Mouse (Mus musculus): Measurements from ENCODE around the gene Lca5. TPM values are rescaled to one million over a fixed set of nuclear protein-coding genes. Genes with fewer than 3 reads are reported as not detected.

Gene Lca5
- total RNA-seq (2014; fragmentation: Nextera tagmentation) (2.4 and 6.5 TPM in 2 replicates), total RNA-seq (2017) (2.4 and 4.0 TPM in 2 replicates), polyA plus RNA-seq (2012) (0.46 and 0.61 TPM in 2 replicates)

DNA sequence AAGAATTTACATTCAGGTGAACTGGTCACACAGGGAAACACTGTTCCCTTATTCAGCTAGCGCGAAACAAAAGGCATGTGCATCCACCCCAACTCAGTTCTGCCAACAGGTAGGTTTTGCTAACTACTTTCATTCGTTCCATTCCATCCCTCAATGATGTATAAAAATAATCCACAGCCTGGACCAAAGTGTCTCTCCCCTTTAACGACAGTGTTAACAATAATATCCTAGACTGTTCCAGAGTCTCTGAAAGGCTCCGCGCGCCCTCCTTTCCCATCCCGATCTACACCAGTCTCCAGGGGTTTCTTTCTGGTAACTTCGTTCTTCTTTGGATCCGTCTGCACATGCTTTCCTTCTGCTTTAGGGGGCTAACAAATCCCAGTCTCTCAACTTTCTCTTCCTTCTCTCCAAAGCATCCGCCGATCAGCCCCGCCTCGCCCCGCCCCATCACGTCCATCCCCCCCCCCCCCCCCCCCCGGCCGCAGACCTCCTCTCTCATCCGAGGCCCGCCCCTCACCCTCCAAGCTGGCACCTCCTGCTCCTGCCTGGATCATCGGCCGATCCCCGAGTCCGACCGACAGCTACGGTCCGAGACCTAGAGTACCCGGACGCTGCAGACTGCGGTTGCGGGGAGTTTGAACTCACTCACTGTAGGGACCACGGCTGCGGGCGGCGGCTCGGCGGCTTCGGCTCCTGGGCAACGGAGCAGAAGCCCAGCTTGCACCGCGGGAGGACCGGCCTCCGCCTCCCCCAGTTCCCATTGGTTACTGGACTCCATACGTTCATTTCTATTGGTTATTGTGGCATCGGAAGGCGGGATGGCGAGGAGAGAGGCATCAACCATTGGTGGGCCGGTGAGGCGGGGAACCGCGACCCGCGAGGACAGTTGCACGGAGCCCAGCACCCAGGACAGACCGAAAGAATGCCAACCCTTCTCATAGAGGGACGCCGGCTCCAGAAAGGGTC lies at the start of gene Lca5:
Lca5 (minus strand) TSS at position 736 of the 966 bp plus-strand sequence.
- TF ChIP-seq POLR2AphosphoS5 (IDR thresholded peaks at IDR 0.05; ENCODE audit: insufficient replicate concordance, low read depth, low read length) (no peak), GATA1 (IDR thresholded peaks at IDR 0.05; ENCODE audit: borderline replicate concordance, low read length) (no peak), CTCF (IDR thresholded peaks at IDR 0.05; ENCODE audit: low read depth, low read length) (no peak), TAL1 (conservative IDR thresholded peaks at IDR 0.05; ENCODE audit: low read depth, low read length) (no peak), GATA2 (IDR thresholded peaks at IDR 0.05; ENCODE audit: borderline replicate concordance, low read depth, low read length) (no peak)
- DNase-seq (ENCODE audit: low spot score) = peak; percentile 98
- H3K36me3 ChIP-seq (replicated peaks) = no peaks in the 10 kb centered on the region
- no peaks in the 10 kb centered on the region for H3K9me3 ChIP-seq (replicated peaks)
- H3K4me1 ChIP-seq (ENCODE audit: insufficient read depth, low read depth, low read length) = peaks cover 20% of the 10 kb centered on the region
- H3K27me3 ChIP-seq (ENCODE audit: insufficient read depth, low read length) = peaks cover 5% of the 10 kb centered on the region; the same call in 1 of the 2 replicates
- peak; percentile 100 for ATAC-seq (ENCODE audit: extremely low read depth, insufficient number of reproducible peaks, low FRiP score, poor library complexity, severe bottlenecking)
- H3K4me3 ChIP-seq (ENCODE audit: low read depth, low read length) = peak within 1 kb of the TSS; percentile 76

DNA sequence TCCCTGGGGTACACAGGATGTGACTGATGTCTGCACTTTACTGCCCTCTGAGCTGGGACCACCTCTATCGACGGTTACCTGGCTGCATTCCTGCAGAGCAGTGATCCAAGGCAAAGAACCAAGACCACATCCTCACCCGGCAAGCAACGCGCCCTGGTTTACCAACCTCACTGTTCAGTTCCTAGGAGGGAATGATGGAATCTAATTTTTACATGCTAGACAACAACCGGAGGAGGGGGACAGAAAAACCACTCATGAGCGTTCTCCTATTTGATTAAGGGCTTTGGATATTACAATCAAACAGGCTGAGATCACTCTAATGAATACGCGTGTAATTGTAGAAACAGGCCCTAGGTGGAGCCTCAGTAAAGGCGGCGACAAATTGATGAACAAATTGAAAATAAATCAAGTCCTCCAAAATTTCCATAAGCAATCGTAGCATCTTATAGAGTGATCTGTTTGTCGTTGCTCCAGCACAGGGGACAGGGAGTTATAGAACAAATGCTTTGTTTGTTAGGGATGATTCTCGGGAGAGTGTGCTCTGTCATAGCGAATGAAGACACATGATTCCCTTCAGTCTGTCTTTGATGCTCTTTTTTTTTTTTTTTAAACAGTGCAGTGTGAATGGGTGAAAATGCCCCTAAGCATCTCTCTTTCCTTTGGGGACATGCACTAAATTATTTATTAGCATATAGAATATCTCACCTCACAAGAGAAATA lies 47.7 kb upstream of the Lca5 start:
- DNase-seq (ENCODE audit: low spot score) = no peak
- no peaks in the 10 kb centered on the region for H3K9me3 ChIP-seq (replicated peaks)
- H3K4me3 ChIP-seq (ENCODE audit: low read depth, low read length) = no peak overlapping the region
- no peaks in the 10 kb centered on the region for H3K36me3 ChIP-seq (replicated peaks)
- no peaks in the 10 kb centered on the region for H3K27me3 ChIP-seq (ENCODE audit: insufficient read depth, low read length)
- peaks cover 4% of the 10 kb centered on the region; the same call in 1 of the 2 replicates for H3K4me1 ChIP-seq (ENCODE audit: insufficient read depth, low read depth, low read length)
- ATAC-seq (ENCODE audit: extremely low read depth, insufficient number of reproducible peaks, low FRiP score, poor library complexity, severe bottlenecking) = no peak
- no peak for TF ChIP-seq GATA2 (IDR thresholded peaks at IDR 0.05; ENCODE audit: borderline replicate concordance, low read depth, low read length)
- TF ChIP-seq GATA1 (IDR thresholded peaks at IDR 0.05; ENCODE audit: borderline replicate concordance, low read length) = no peak
- TF ChIP-seq POLR2AphosphoS5 (IDR thresholded peaks at IDR 0.05; ENCODE audit: insufficient replicate concordance, low read depth, low read length) = no peak
- TF ChIP-seq CTCF (IDR thresholded peaks at IDR 0.05; ENCODE audit: low read depth, low read length) = no peak
- no peak for TF ChIP-seq TAL1 (conservative IDR thresholded peaks at IDR 0.05; ENCODE audit: low read depth, low read length)

DNA sequence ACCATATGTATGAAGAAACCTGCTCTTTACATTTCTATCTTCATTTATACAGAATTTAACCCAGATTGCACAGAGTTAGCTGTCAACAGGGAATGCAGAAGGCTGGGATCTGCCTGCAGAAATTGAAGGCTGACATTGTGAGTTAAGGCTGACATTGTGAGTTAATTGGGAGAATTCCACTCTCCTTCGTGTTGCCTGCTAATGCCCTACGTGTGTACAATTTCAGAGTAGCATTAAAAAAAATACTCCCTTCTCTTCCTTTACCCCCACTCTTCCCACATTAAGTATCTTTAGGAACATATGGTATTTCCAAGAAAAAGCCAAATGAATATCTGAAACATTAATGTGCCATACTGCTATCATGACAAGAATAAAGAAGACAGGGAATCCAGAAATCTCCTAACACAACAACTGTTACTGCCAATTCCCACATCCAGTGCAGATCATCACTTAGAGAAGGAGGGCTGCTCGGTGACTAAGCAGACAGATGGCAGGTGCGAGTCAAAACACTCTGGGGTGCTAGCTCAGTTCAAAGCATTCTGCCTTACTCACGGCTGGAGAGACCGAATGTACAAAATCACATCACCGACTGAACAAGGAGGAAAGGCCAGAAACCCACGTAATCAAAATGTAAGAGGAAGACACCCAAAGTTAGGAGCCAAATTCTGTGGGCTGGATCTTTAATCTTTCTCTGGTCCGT lies 47.0 kb upstream of the Lca5 start:
- Histone ChIP-seq H3K9me3 (replicated peaks) (no peaks in the 10 kb centered on the region), H3K4me1 (ENCODE audit: insufficient read depth, low read depth, low read length) (peaks cover 5% of the 10 kb centered on the region; the same call in 1 of the 2 replicates), H3K27me3 (ENCODE audit: insufficient read depth, low read length) (no peaks in the 10 kb centered on the region), H3K4me3 (ENCODE audit: low read depth, low read length) (no peak overlapping the region), H3K36me3 (replicated peaks) (no peaks in the 10 kb centered on the region)
- TF ChIP-seq POLR2AphosphoS5 (IDR thresholded peaks at IDR 0.05; ENCODE audit: insufficient replicate concordance, low read depth, low read length) (no peak), GATA1 (IDR thresholded peaks at IDR 0.05; ENCODE audit: borderline replicate concordance, low read length) (no peak), GATA2 (IDR thresholded peaks at IDR 0.05; ENCODE audit: borderline replicate concordance, low read depth, low read length) (no peak), TAL1 (conservative IDR thresholded peaks at IDR 0.05; ENCODE audit: low read depth, low read length) (no peak), CTCF (IDR thresholded peaks at IDR 0.05; ENCODE audit: low read depth, low read length) (no peak)
- DNase-seq (ENCODE audit: low spot score) (no peak), ATAC-seq (ENCODE audit: extremely low read depth, insufficient number of reproducible peaks, low FRiP score, poor library complexity, severe bottlenecking) (no peak)

DNA sequence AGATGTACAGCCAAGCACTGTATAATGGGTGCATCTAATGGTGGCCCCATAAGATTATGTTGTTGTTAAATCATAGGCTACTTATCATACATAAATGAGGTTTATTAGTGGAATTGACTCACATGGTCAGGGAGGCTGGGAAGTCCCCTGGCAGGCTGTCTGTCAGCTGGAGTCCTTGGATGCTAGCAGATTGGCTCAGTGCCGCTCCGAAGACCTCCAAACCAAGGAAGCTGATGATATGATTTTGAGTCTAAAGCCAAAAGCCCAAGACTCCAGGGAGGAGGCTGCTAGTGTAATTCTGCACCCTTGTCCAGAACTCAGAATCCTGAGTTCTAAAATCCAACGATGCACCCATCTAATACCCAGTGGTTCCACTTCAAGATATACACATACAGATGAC lies 45.0 kb upstream of the Lca5 start:
- peaks cover 14% of the 10 kb centered on the region for H3K4me1 ChIP-seq (ENCODE audit: insufficient read depth, low read depth, low read length)
- ATAC-seq (ENCODE audit: extremely low read depth, insufficient number of reproducible peaks, low FRiP score, poor library complexity, severe bottlenecking) (no peak), DNase-seq (ENCODE audit: low spot score) (no peak)
- TF ChIP-seq GATA1 (IDR thresholded peaks at IDR 0.05; ENCODE audit: borderline replicate concordance, low read length) = no peak
- TF ChIP-seq TAL1 (conservative IDR thresholded peaks at IDR 0.05; ENCODE audit: low read depth, low read length) = no peak
- TF ChIP-seq POLR2AphosphoS5 (IDR thresholded peaks at IDR 0.05; ENCODE audit: insufficient replicate concordance, low read depth, low read length) = no peak
- TF ChIP-seq CTCF (IDR thresholded peaks at IDR 0.05; ENCODE audit: low read depth, low read length) = no peak
- TF ChIP-seq GATA2 (IDR thresholded peaks at IDR 0.05; ENCODE audit: borderline replicate concordance, low read depth, low read length) = no peak
- no peaks in the 10 kb centered on the region for H3K27me3 ChIP-seq (ENCODE audit: insufficient read depth, low read length)
- H3K36me3 ChIP-seq (replicated peaks) = no peaks in the 10 kb centered on the region
- no peaks in the 10 kb centered on the region for H3K9me3 ChIP-seq (replicated peaks)
- H3K4me3 ChIP-seq (ENCODE audit: low read depth, low read length) = no peak overlapping the region

DNA sequence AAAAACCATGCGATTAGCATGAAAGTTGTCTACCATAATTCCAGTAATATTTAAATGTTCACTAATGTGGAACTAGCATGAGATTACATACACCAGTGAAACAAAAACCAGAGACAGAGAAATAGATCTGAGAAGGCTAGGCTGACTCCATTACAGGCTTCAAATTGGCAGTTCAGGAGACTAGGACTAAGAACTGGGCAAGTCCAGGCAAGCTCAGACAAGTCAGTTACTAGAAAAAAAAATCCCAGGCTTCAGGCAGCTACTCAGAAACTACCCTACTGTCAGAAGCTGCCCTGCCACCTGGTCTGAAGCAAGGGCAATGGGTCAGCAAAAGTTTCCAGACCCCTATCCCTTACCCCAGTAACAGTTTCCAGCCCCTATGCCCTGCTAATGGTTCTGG lies 44.4 kb upstream of the Lca5 start:
- no peak for DNase-seq (ENCODE audit: low spot score)
- ATAC-seq (ENCODE audit: extremely low read depth, insufficient number of reproducible peaks, low FRiP score, poor library complexity, severe bottlenecking) = no peak
- no peaks in the 10 kb centered on the region for H3K9me3 ChIP-seq (replicated peaks)
- TF ChIP-seq GATA2 (IDR thresholded peaks at IDR 0.05; ENCODE audit: borderline replicate concordance, low read depth, low read length) = no peak
- no peak for TF ChIP-seq POLR2AphosphoS5 (IDR thresholded peaks at IDR 0.05; ENCODE audit: insufficient replicate concordance, low read depth, low read length)
- TF ChIP-seq CTCF (IDR thresholded peaks at IDR 0.05; ENCODE audit: low read depth, low read length) = no peak
- TF ChIP-seq GATA1 (IDR thresholded peaks at IDR 0.05; ENCODE audit: borderline replicate concordance, low read length) = no peak
- TF ChIP-seq TAL1 (conservative IDR thresholded peaks at IDR 0.05; ENCODE audit: low read depth, low read length) = no peak
- no peaks in the 10 kb centered on the region for H3K27me3 ChIP-seq (ENCODE audit: insufficient read depth, low read length)
- no peak overlapping the region for H3K4me3 ChIP-seq (ENCODE audit: low read depth, low read length)
- H3K4me1 ChIP-seq (ENCODE audit: insufficient read depth, low read depth, low read length) = peaks cover 14% of the 10 kb centered on the region
- H3K36me3 ChIP-seq (replicated peaks) = no peaks in the 10 kb centered on the region
